Mouse (Mus musculus): ENCODE measurements around the gene Tgfbr2. TPM values are rescaled to one million over a fixed set of nuclear protein-coding genes. Genes with fewer than 3 reads are reported as not detected.

The Tgfbr2 gene
- 8.2 and 8.3 TPM in 2 replicates for polyA plus RNA-seq (2015; fragmentation: Nextera tagmentation; extraction: Ambion mirVana)

GRCm38 (mm10) chr9:116174481-116175461 lies at the start of gene Tgfbr2:
Gene Tgfbr2, minus strand, starts transcription at chr9:116175360.

